Mouse (Mus musculus) kidney, adult 8-10 months (tissue): ENCODE data around the gene Hrasls5.
A peak's percentile ranks its signal among the peaks of the same experiment; 100 is the strongest.

Experiments used
- DNase-seq, 2 experiments: peaks; one replicate each; pipeline ENCODE4 v3.0.0; 2022

Hrasls5 gene

DNA sequence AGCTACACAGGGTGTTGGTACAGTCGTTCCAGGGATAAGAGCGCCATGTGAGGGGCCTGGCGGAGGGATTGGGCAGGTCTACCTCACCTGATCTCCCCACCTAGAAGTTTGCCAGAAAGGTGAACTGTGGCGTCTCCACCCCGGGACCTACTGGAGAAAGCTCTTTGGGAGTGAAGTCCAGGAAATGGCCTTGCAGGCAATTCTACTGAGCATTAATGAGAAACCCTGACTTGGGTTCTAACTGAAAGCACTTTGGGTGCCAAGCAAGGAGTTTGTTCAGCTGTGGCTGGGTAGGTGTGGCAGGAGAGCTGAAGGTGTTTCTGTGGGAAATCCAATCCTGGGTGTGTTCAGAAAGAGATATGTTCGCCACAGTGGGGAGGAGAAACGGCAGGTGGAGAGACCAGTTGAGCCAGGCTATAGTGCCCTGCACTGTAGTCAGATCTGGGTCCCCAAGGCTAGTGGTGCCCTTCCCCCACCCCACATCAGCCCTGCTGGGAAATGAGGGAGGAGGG, 4.6 kb upstream of the Hrasls5 start:
- DNase-seq, result no peak

DNA sequence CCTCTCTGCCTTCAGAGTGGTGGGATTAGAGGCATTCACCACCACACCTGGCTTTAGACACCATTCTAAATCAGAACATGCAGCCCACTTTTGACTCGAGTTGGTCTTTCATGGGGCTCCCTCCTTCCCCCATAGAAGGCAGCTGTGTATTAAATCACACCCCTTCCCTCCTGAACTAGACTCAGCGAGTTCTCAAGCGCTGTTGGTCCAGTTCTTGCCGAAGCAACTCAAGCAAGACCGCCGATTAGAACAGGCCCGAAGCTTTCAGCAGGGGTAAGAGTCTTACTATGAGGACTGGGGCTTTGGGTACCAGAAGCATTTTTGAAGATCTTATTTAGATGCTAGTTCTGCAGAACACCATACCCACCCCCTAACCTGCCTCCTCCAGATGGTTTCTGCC, 810 bp downstream of the Hrasls5 start:
- DNase-seq, result no peak

DNA sequence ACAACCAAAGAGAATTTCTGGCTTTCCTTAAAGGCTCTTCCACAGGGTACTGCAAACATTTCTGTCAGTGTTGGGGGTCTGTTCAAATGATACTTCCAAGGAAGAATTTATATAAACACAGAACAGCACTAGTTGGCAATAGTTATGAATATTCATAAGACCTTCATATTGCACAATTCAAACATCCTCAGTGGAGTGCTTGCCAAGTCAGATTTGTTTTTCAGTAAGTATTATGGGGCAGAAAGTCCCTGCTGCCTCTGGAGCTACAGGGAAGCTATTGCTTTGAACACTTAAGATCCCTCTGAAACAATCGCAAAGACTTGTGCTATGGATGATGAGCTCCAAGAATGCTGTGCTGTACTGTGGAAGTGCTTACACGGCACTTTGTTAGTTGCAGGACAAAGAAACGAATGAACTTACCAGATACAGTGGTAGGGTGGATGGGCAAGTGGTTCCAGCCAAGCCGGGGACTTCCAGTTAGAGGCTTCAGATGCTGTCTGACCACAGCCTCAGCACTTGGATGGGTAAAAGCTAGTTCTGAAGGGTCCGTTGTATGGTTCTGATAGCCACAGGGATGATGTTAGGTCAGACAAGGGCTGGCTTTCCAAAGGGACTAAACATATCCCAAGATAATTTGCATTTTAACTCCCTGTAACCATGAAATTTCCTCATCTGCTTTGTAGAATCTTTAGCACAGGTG, 4.0 kb downstream of the Hrasls5 start:
- DNase-seq, result no peak

DNA sequence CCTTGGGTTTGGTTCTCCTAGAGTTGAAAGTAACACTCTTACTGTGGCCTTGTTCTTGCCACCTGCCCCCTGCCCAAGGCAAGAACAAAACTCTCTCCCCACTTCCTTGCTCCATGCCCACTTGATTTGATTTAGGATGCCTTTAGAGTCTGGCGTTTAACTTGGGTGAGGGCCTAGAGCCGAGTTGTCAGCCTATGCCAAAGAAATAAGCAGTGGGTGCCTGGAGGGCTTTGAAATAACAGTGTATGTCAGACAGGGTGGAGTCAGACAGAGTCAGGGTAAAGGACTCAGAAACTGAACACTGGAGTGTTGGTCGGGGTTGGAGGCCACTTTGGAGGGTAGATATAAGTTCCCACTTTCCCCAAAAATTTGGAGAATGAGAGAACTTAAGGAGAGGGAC, 4.7 kb downstream of the Hrasls5 start:
- no peak for DNase-seq

DNA sequence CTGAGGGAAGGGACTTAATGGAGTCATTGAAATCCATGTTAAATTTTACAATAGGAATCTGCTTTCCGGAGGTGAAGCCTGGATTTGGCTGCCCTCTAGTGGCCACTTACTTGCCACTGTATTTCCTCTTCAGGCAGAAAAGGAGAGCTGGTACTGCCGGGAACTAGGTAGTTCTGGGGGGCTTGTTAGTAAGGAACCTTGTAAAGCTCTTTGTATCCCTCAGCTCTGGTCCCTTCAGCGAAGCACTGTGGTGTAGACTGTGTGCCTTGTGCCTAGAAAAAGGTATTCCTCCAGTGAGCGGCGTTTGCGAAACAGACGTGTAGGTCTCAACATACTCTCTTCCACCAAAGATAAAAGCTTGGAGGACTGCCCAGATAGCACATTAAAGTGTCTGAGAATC, 5.4 kb downstream of the Hrasls5 start:
- peak in 1 of 2 experiments; percentile 67 for DNase-seq

DNA sequence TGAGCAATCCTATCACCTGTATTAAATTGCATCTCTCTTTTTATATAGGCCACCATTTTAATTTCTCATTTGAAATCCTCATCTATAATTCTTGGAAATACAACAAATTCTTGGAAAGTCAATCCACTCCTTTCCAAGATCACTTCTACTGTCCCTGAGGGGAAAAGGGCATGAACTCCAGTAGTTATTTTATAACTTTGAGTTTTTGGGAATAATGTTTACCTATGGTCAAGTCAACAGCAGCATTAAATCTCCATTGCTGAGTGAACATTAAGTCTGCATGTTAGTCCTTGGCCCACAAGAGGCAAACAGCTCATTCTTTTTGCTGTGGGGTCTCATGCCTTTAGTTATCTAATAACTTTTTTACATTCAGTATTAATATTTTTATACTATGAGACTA, 20.7 kb downstream of the Hrasls5 start:
- peak in 1 of 2 experiments; percentile 25 for DNase-seq

DNA sequence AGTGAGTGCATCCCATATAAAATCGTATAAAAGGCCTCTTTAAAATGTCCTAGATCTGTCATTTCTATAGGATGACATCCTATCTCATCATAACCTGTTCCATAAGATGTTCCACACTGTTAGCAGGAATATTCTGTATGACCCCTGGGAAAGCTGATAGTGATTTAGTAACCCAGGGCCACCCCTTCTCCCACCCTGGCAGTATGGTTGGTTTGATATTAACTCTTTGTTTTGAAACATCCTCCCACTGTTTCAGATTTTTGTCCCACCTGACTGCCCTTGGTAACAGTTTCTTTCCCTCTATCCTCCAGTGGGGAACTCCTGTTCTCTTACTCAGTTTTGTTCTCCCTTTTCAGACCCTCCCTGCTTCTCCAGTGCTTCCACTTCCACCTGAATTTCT, 21.4 kb downstream of the Hrasls5 start:
- DNase-seq, result peak in 1 of 2 experiments; percentile 32

DNA sequence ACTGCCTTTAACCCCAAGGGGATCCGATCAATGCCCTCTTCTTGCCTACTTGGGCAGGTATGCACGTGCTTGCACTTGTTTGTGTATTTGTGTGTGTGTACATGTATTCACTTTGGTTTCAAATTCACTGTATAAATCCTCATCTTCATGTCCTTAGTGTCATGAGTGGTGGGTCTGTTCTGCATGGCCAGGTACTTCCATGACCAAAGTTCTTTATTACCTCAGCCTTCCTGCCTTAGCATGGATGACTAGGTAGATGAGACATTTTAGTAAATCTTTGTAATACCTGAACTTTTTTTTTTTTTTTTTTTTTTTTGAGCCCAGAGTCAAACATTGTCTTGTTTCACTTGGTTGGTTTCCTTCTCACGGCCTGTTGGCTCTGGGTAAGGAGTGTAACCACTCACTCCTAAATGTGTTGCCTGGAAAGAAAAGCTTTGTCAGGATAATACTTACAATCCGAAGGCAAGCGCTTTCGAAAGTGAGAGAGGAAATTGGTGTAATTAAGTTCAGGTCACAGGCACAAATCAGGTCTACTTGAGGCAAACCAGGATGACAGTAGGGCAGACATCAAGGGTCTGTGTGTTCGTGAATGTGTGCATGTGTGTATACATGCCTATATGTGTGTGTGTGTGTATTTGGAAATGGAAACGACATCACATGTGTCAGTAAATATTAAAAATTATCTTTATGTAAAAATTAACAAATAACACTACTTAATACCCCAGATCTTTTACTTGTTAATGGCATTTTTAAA, 36.7 kb downstream of the Hrasls5 start:
- DNase-seq, result peak in 1 of 2 experiments; percentile 41

DNA sequence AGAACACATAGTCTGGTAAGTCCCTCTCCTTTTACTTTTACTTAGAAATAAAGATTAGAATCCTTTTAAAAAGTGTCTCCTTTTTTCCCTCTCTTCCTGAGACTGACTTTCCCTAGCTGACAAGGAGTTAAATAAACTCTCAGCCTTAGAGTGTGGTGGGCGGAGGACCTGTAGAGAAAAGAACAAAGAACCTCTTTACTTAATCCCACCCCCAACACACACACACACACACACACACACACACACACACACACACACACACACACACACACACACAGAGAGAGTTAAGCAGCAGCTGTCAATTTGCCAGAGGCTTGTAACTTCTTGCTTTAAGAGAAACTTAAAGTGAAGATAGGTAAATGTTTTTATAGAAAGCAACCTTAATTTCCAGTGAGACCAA, 59.7 kb downstream of the Hrasls5 start:
- no peak for DNase-seq

DNA sequence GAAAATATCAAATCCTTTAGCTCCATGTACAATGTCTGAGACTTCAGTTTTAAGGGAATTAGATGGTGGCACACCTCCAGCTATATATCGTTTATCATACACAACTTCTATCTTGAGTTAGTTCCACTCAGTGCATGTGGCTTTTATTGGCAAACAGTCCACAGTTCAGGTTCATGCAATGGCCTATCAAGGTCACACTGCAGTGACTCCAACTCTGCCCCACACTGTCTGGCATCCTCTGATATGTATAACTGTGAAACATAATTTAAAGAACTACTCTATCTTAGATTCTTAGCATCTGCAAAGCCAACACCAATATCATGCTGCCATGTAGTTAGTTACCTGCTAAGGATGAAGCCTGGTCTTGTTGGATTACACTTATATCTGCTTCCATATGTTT, 75.6 kb downstream of the Hrasls5 start:
- no peak for DNase-seq
